Mouse (Mus musculus): ENCODE results near the gene Gm6525.

GRCm38 (mm10) chr3:84200559-84201420, 26.9 kb downstream of the Gm6525 start:
- TF ChIP-seq GATA1 (IDR thresholded peaks at IDR 0.05; ENCODE audit: borderline replicate concordance, low read length) (no peak), FLI1 (IDR thresholded peaks at IDR 0.05; ENCODE audit: low read length) (no peak)
